Mouse (Mus musculus): ENCODE measurements at regions not wholly inside any gene's neighbourhood (a gene's known extent, or its start where the extent isn't known, plus 50 kb on each side); places are given as distances from the start of the nearest gene placed in this dataset.
A peak's percentile ranks its signal among the peaks of the same experiment; 100 is the strongest.

DNA sequence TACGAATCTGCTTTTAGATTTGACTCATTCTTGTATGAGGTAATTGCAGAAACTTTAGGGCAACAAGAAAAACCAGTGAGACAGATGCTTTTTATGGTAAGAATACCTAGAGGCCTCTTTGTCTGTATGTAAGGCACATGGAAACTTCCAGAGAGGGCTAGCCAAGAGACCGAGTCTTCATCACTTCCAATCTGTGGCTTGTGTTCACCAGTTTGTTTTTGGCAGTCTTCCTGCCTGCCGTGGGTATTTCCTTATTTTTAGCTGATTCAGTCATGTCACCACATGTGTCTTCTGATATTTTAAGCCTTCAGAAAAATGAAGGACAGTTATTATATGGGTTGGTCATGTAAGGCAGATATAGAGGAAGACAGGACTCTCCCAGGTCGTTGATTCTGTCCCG lies 100.2 kb upstream of the Ncam1 start:
- Histone ChIP-seq H3K4me2 (no peak overlapping the region), H3K27me3 (replicated peaks) (no peaks in the 10 kb centered on the region), H3K4me1 (no peaks in the 10 kb centered on the region), H3K9me3 (0 out of 2 replicates have a peak, but pooled peaks cover 6% of the 10 kb centered on the region), H3K9ac (no peak overlapping the region), H3K4me3 (no peak overlapping the region), H3K27ac (replicated peaks) (no peak overlapping the region), H3K36me3 (no peaks in the 10 kb centered on the region)
- 63% methylated on average over 5 of the region's 5 CpGs for WGBS
- ATAC-seq (ENCODE audit: extremely low read depth, insufficient number of reproducible peaks, low FRiP score, low TSS enrichment) = no peak

DNA sequence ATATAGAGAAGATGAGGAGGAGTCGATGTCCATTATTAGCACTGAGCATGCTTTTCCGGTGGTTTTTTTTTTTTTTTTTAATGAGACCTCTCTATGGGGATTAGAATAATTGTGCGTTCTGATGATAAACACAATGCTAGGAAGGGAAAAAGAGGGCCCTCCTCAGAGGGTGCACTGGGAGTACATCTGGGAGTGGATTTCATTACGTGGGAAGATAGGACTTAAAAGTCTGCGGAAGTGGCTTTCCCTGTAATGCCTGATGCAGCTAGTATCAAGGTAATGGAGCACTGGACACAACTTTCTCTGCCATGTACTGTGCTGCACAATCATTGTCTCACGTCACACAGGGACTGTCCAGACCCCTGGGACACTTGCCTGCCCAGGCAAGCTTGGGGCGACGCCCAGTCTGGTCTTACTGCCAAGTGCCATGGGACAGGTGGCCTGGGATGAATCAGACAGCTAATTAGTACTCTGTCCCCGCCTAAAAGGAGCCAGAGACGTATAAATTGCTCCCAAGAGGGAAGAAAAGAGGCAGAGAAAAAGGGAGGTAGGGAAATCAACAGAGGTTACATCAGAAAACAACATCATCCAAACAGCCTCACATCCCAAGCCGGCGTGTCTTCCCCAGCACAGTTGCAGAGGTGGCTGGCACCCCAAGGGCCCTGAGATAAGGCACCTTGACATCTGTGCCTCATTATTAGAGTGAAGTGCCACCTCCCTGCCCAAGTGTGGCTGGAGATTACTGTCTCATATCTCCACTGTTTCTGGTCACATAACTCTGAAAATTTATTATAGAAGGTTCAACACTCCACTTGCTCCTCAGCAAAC lies 86.0 kb upstream of the Ncam1 start:
- no peak for ATAC-seq (ENCODE audit: extremely low read depth, insufficient number of reproducible peaks, low FRiP score, low TSS enrichment)
- H3K9me3 ChIP-seq = no peaks in the 10 kb centered on the region
- no peak overlapping the region for H3K4me3 ChIP-seq
- no peak overlapping the region for H3K9ac ChIP-seq
- peaks cover 5% of the 10 kb centered on the region for H3K4me1 ChIP-seq
- H3K36me3 ChIP-seq = no peaks in the 10 kb centered on the region
- no peaks in the 10 kb centered on the region for H3K27me3 ChIP-seq (replicated peaks)
- H3K4me2 ChIP-seq = no peak overlapping the region
- WGBS = 66% methylated on average over 12 of the region's 12 CpGs
- no peak overlapping the region for H3K27ac ChIP-seq (replicated peaks)

DNA sequence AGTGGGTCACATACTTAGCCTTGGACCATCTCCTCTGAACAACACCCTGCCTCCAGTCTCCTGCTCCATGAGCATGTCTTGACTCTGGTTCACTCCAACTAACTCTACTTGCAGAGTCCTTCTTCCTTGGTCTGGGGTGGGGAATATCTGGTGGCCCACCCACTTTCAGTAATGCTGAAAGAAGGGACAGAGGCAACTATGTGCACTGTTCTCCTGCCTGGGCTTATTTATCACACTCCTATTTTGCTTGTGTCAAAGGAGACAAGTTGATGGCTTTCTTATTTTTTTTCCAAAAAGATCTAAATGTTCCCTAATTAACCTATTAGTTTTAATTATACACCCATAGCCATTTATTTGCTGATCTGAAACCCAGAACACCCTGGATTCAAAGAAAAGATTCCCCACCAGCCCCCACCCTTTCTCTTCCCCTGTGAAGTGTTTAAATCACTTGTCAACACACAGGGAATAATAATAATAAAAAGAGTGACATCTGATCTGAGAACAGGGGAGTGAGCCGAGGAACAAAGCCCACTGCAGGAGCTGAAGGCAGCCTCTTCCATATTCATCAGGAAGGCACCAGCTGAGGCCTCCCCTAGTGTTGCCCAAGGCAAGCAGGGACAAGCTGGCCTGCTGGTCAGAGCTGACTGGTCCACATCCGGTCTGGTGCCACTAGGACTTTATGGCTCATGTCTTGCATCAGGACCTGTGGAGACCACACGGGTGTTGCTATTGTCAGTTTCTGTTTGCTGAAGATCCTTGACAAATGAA lies 80.8 kb upstream of the Ncam1 start:
- H3K9ac ChIP-seq = no peak overlapping the region
- H3K4me2 ChIP-seq = no peak overlapping the region
- no peaks in the 10 kb centered on the region for H3K36me3 ChIP-seq
- H3K4me3 ChIP-seq = no peak overlapping the region
- H3K9me3 ChIP-seq = no peaks in the 10 kb centered on the region
- ATAC-seq (ENCODE audit: extremely low read depth, insufficient number of reproducible peaks, low FRiP score, low TSS enrichment) = no peak
- no peak overlapping the region for H3K27ac ChIP-seq (replicated peaks)
- H3K4me1 ChIP-seq = no peaks in the 10 kb centered on the region; the same call in 1 of the 2 replicates
- 45% methylated on average over 3 of the region's 3 CpGs for WGBS
- H3K27me3 ChIP-seq (replicated peaks) = no peaks in the 10 kb centered on the region

GRCm38 (mm10) chr9:49874881-49875280 lies 76.2 kb upstream of the Ncam1 start:
- no peaks in the 10 kb centered on the region for H3K27me3 ChIP-seq (replicated peaks)
- H3K27ac ChIP-seq (replicated peaks) = no peak overlapping the region
- H3K36me3 ChIP-seq = no peaks in the 10 kb centered on the region
- H3K9me3 ChIP-seq = no peaks in the 10 kb centered on the region
- ATAC-seq (ENCODE audit: extremely low read depth, insufficient number of reproducible peaks, low FRiP score, low TSS enrichment) = no peak
- H3K4me1 ChIP-seq = peaks cover 20% of the 10 kb centered on the region
- no peak overlapping the region for H3K9ac ChIP-seq
- 65% methylated on average over 2 of the region's 2 CpGs for WGBS
- no peak overlapping the region for H3K4me2 ChIP-seq
- no peak overlapping the region for H3K4me3 ChIP-seq

DNA sequence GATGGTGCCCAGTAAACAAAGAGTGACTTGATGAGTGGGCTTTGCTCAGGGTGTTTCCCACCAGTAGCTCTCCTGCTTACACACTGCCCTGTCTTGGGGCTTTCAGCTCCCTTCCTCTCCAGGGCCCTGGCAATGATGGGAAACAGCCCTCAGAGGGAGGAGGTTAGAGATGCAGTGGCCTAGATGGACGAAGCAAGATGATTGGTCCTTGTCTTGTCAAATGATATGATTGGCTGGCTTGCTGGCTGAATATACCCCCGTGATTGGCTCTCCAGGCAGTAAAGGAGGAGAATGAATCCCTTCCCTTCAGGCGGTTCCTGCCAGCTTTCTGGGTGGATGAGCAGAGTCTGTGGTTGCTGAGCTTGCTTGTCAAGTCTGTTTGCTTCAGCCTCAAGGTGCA lies 74.8 kb upstream of the Ncam1 start:
- no peaks in the 10 kb centered on the region for H3K27me3 ChIP-seq (replicated peaks)
- H3K4me1 ChIP-seq = peaks cover 24% of the 10 kb centered on the region
- H3K27ac ChIP-seq (replicated peaks) = 0 out of 2 replicates have a peak overlapping the region, but pooled peaks have one; percentile 15
- WGBS = 8% methylated on average over 3 of the region's 3 CpGs
- no peaks in the 10 kb centered on the region for H3K36me3 ChIP-seq
- peak overlapping the region; percentile 34 for H3K4me3 ChIP-seq
- peak; percentile 56 for ATAC-seq (ENCODE audit: extremely low read depth, insufficient number of reproducible peaks, low FRiP score, low TSS enrichment)
- H3K9ac ChIP-seq = peak overlapping the region; percentile 72
- H3K9me3 ChIP-seq = no peaks in the 10 kb centered on the region
- H3K4me2 ChIP-seq = peak overlapping the region; percentile 60

DNA sequence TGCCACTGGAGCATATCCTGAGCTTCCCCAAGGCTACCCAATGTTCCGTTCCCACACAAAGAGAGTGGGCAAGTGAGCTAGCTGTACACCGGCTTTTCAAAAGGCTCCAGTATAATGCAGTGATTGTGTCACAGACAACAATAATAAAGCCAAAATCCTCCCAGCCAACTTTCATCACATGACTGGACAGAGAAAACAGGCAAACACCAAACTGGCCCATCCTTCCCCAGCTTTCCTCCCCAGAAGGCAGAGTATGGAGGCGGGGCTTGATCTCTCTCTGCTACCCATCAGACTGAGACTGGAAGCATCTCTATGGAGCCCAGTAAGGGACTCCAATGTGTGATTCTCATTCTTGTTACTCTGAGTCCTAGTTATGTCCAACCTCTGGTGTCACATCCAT lies 52.8 kb upstream of the Ncam1 start:
- Histone ChIP-seq H3K4me3 (no peak overlapping the region), H3K36me3 (no peaks in the 10 kb centered on the region), H3K9me3 (no peaks in the 10 kb centered on the region), H3K4me2 (no peak overlapping the region), H3K9ac (no peak overlapping the region), H3K4me1 (0 out of 2 replicates have a peak, but pooled peaks cover 4% of the 10 kb centered on the region), H3K27me3 (replicated peaks) (no peaks in the 10 kb centered on the region; the same call in 1 of the 2 replicates), H3K27ac (replicated peaks) (no peak overlapping the region)
- no peak for ATAC-seq (ENCODE audit: extremely low read depth, insufficient number of reproducible peaks, low FRiP score, low TSS enrichment)
- WGBS = 80% methylated on average over 3 of the region's 3 CpGs

- H3K27me3 ChIP-seq (replicated peaks) = no peaks in the 10 kb centered on the region; the same call in 1 of the 2 replicates
- WGBS = 46% methylated on average over 2 of the region's 2 CpGs
- H3K9ac ChIP-seq = no peak overlapping the region
- no peak for ATAC-seq (ENCODE audit: extremely low read depth, insufficient number of reproducible peaks, low FRiP score, low TSS enrichment)
- no peaks in the 10 kb centered on the region for H3K9me3 ChIP-seq
- 0 out of 2 replicates have a peak, but pooled peaks cover 4% of the 10 kb centered on the region for H3K4me1 ChIP-seq
- H3K36me3 ChIP-seq = no peaks in the 10 kb centered on the region
- H3K4me3 ChIP-seq = no peak overlapping the region
- no peak overlapping the region for H3K4me2 ChIP-seq
- H3K27ac ChIP-seq (replicated peaks) = no peak overlapping the region
These were observed 50.7 kb upstream of the Ncam1 start for GRCm38 (mm10) chr9:49849442-49849841.

- WGBS = 19% methylated on average over 6 of the region's 6 CpGs
- H3K4me3 ChIP-seq = no peak overlapping the region
- no peak overlapping the region for H3K27ac ChIP-seq (replicated peaks)
- no peaks in the 10 kb centered on the region for H3K9me3 ChIP-seq
- H3K4me2 ChIP-seq = no peak overlapping the region
- H3K9ac ChIP-seq = no peak overlapping the region
- no peak for ATAC-seq (ENCODE audit: extremely low read depth, insufficient number of reproducible peaks, low FRiP score, low TSS enrichment)
- H3K4me1 ChIP-seq = 0 out of 2 replicates have a peak, but pooled peaks cover 4% of the 10 kb centered on the region
- H3K36me3 ChIP-seq = no peaks in the 10 kb centered on the region
- no peaks in the 10 kb centered on the region; the same call in 1 of the 2 replicates for H3K27me3 ChIP-seq (replicated peaks)
These were observed 50.2 kb upstream of the Ncam1 start for GRCm38 (mm10) chr9:49848943-49849342.
